Mouse (Mus musculus): ENCODE data around the gene Hivep2.

GRCm38 (mm10) chr10:14189050-14189449, 223.2 kb downstream of the Hivep2 start:
- TF ChIP-seq GATA1 (IDR thresholded peaks at IDR 0.05; ENCODE audit: borderline replicate concordance, low read length) (no peak), FLI1 (IDR thresholded peaks at IDR 0.05; ENCODE audit: low read length) (no peak)
